Mouse (Mus musculus): ENCODE measurements around the gene Dkk2.
"Not testable (repeated sequence)": the region's sequence is repeated elsewhere in the genome, so short reads cannot be mapped to it uniquely, and the experiment has no call there.

Dkk2 gene

GRCm38 (mm10) chr3:132085112-132085822, at the start of gene Dkk2:
Gene Dkk2 (plus strand): TSS chr3:132085292.
- DNase-seq (ENCODE audit: low spot score in 2 of 2): no peak

- no peak for DNase-seq (ENCODE audit: low spot score in 2 of 2)
Observed at GRCm38 (mm10) chr3:132036704-132037103, 48.4 kb upstream of the Dkk2 start.

DNA sequence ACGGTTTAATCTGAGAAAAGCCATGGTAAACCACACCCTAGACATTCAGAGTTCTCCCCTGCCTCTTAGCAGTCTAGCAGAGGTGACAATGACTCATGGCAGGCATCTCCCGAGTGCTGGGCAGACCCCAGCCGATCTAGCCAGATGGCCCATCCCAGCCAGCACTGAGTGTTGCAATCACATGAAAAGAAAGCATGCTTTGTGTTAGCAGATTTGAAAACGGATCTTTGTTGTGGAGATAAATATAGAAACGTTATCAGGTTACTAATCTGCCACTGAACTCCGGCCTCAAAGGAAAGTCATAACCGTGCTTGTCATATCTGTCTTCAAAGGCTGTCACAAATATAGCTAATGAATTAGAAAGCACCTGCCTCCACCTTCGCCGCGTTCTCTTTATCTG, 47.4 kb upstream of the Dkk2 start:
- DNase-seq (ENCODE audit: low spot score in 2 of 2): no peak

DNA sequence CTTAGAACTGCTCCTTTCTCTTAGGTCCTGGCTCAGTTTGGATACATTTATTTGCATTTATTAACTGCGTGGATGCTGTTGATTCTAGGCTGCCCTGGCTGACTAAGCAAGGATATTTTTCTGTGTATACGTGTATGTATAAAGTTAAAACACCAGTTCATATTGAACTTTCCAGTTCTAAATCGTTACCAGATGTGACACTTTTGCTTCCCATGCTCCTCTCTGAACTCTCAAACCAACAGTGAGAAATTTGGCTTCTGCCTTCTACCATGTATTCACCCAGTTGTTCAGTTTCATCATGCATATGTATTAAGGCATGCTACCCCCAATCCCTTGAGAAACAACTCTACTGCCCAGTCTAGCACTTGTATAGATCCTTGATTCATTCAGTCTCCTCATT, 45.0 kb upstream of the Dkk2 start:
- no peak for DNase-seq (ENCODE audit: low spot score in 2 of 2)

DNA sequence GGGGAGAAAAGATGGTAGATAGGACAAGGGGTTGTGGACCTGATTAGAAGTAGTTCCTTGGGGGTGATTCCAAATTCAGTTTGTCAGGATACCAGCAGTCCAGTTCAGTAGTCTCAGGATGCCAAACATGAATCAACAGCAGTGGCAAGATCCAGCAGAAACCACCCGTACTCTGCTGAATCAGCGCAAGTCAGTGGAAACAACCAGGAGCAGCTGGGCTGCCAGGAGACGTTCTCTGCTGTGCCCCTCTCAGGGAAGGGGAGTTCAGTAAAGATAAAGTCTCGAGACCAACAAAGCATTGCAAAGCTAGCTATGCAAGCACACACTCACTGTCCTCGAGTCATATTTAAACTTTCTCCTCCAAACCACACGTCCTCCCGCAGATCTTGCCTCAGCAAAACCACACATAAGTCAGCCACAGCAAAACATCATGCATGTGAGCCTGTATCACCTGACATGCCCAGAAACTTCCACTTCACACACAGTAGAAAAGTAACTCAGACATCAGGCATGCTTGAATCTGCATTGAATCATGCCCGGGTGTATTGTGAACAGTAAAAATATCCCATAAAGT, 34.1 kb upstream of the Dkk2 start:
- DNase-seq (ENCODE audit: low spot score in 2 of 2): no peak

DNA sequence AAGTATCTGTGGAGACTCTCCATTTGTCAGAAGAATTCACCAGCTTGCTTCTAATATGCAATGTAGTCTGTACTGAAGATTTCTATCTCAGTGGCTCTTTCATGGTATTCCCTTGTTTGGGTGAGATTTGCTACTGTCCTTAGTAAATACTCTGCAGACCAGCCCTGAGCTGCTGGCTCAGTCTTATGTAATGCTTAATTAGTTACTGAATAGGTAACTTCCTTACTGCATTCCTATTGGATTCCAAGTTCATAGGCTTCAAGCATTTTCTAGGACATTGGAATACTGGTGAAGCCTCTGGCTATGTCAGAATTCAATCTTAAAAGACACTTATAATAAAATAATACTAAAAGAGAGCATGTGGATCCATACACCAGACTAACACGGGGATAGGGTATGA, 22.3 kb upstream of the Dkk2 start:
- DNase-seq (ENCODE audit: low spot score in 2 of 2): not testable (repeated sequence)

DNA sequence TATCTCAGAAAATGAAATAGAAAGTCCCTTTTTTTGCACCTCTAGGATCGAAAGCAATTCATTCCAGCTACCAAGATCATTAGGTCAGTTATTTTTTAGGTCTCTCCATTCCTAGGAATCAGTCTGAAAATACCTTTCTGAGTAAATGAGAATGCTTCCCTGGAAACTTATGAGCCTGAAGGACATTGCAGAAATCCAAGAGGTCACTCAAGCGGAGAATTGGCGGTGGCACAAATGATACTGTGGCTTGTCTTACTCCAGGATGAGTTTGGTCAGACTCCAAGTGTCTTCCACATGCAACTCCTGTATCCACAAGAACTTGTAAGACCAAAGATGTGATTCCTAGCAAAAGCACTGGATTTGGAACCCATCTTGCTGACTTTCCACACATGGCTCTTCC, 21.7 kb upstream of the Dkk2 start:
- no peak for DNase-seq (ENCODE audit: low spot score in 2 of 2)

GRCm38 (mm10) chr3:132063966-132064365, 21.1 kb upstream of the Dkk2 start:
- no peak for DNase-seq (ENCODE audit: low spot score in 2 of 2)

GRCm38 (mm10) chr3:132064920-132065319, 20.2 kb upstream of the Dkk2 start:
- no peak for DNase-seq (ENCODE audit: low spot score in 2 of 2)

DNA sequence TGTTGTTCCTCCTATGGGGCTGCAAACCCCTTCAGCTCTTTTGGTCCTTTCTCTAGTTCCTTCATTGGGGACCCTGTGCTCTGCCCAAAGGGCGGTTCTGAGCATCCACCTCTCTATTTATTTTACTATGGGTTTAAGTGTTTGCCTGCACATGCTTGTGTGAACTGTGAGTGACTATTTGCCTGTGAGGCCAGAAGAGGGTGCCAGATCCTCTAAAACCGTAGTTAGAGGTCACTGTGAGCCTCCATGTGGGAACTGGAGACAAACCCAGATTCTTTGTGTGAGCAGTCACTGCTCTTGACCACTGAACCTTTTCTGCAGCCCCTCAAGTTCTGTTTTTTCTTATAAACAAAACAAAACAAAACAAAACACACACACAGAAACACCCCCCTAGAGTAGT, 14.1 kb upstream of the Dkk2 start:
- DNase-seq (ENCODE audit: low spot score in 2 of 2): no peak

GRCm38 (mm10) chr3:132084018-132084417, 1.1 kb upstream of the Dkk2 start:
- DNase-seq (ENCODE audit: low spot score in 2 of 2): peak; percentile 39 to 44

GRCm38 (mm10) chr3:132084680-132085079, 412 bp upstream of the Dkk2 start:
- DNase-seq (ENCODE audit: low spot score in 2 of 2): no peak

GRCm38 (mm10) chr3:132085823-132086350, 795 bp downstream of the Dkk2 start:
- DNase-seq (ENCODE audit: low spot score in 2 of 2): no peak

DNA sequence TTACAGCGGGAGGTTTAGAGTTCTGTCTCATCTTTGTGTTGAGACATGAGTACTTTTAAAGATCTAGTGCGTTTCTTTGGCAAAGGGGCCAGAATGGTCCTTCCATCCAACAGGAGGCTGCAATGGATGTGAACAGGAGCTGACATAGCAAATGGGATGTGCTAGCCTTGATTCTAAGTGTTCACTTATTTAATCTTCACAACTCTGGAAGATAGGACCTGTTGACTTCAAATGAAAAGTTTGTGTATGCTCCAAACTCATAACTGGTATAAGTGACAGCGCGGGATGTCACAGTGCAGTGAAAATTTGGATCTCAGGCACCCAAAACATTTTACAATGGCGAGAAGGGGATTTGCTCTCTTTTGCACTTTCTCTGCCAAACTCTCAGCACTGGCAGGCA, 1.4 kb downstream of the Dkk2 start:
- no peak for DNase-seq (ENCODE audit: low spot score in 2 of 2)

DNA sequence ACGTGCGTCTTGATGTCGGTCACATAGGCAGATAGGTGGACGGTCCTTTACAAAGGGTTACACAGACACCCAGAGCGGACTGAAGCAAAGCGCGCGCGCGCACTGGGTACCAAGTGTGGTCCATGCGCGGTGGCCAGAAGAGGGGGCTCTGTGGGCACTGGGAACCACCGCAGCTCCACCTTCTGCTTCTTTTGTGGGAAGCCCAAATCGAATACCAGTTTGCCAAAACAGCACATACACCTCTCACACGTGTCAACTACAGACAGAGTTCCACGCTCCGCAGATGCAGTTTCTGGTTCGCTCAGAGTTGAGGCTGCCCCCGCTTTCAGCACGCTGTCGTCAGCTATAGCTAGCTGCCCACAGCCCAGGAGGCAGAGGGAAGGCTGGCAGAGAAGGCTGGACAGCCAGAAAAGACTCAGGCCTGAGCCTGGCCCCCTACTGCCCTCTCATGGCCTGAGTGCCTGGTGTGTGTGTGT, 2.0 kb downstream of the Dkk2 start:
- DNase-seq (ENCODE audit: low spot score in 2 of 2): peak; percentile 35 to 44

DNA sequence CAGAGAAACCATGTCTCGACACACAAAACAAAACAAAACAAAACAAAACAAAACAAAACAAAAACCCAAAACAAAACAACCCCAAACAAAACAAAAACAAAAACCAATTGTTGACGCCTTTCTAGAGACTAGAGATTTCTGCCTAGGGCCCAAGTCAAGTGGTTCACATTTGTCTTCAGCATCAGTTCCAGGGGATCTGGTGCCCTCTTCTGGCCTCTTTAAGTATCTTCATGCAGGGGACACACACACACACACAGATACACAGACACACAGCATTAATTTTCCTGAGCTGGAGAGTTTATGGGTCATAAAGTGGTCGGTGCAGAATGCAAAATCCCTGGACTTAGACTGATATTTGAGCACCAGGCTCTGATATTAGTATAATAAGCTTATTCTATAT, 7.9 kb downstream of the Dkk2 start:
- DNase-seq (ENCODE audit: low spot score in 2 of 2): no peak

- no peak for DNase-seq (ENCODE audit: low spot score in 2 of 2)
Observed at GRCm38 (mm10) chr3:132096296-132096695, 11.2 kb downstream of the Dkk2 start.

GRCm38 (mm10) chr3:132100746-132101145, 15.7 kb downstream of the Dkk2 start:
- no peak for DNase-seq (ENCODE audit: low spot score in 2 of 2)

GRCm38 (mm10) chr3:132103020-132103419, 17.9 kb downstream of the Dkk2 start:
- DNase-seq (ENCODE audit: low spot score in 2 of 2): peak; percentile 13 to 39

DNA sequence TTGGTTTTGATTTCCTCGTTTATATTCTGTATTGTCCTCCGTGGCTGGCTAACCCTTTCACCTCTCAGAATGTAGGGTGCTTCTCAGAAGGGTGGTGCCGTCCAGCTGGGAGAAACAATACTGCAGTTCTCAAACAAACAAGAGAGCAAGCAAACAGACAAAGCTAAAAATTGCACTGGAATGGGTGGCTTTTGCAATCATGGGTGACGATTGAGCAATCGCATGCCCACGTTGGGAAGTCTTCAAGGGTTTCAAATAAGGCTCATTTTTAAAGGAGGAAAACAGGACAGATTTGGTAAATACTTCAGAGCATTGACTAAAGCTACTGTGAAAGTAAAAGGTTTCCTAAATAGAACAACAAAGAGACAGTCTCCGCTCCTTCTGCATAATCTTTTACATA, 18.4 kb downstream of the Dkk2 start:
- DNase-seq (ENCODE audit: low spot score in 2 of 2): peak in 1 of 2 experiments; percentile 1

GRCm38 (mm10) chr3:132115772-132116511, 30.9 kb downstream of the Dkk2 start:
- DNase-seq (ENCODE audit: low spot score in 2 of 2): no peak

- DNase-seq (ENCODE audit: low spot score in 2 of 2): no peak
Observed at GRCm38 (mm10) chr3:132121344-132121743, 36.3 kb downstream of the Dkk2 start.

DNA sequence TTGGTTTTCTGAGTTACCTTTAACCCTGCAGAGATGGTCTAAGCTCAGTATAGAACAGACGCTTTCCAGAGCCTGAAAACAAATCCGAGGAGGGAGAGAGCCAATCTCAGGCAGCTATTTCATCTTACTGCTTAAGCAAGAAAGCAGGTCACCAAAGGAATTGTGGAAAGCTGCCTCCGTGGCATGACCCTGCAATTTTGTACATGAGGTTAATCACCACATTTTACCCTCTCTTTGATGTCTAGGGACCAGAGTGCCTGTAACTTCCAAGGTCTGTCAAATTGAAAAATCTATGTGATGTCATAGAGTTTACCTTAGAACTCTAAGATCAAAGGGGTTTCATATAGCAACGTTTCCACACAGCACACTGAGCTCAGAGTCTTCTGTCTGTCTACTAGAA, 37.5 kb downstream of the Dkk2 start:
- DNase-seq (ENCODE audit: low spot score in 2 of 2): no peak
